Mouse (Mus musculus): Measurements from ENCODE around the gene Senp3. TPM values are rescaled to one million over a fixed set of nuclear protein-coding genes. Genes with fewer than 3 reads are reported as not detected.
"Not testable (repeated sequence)": the region's sequence is repeated elsewhere in the genome, so short reads cannot be mapped to it uniquely, and the experiment has no call there.

The Senp3 gene
- polyA plus RNA-seq, 1 experiment, result not detected

GRCm38 (mm10) chr11:69707873-69708381 lies 26.0 kb upstream of the Senp3 start:
- Histone ChIP-seq H3K4me1 (ENCODE audit: control insufficient read depth, insufficient read depth, low read length) (peaks cover 6% of the 10 kb centered on the region), H3K4me3 (ENCODE audit: insufficient read depth, low read depth, low read length) (no peak overlapping the region), H3K27ac (ENCODE audit: insufficient read depth, low read depth, low read length) (no peak overlapping the region)
- TF ChIP-seq CTCF (IDR thresholded peaks at IDR 0.05; ENCODE audit: insufficient read depth, low read depth, low read length) (no peak), POLR2A (IDR thresholded peaks at IDR 0.05; ENCODE audit: insufficient read depth, low read depth, low read length) (no peak)
- WGBS, result 93% methylated on average over 4 of the region's 4 CpGs

- Histone ChIP-seq H3K27ac (ENCODE audit: insufficient read depth, low read depth, low read length) (no peak overlapping the region), H3K4me3 (ENCODE audit: insufficient read depth, low read depth, low read length) (no peak overlapping the region), H3K4me1 (ENCODE audit: control insufficient read depth, insufficient read depth, low read length) (peaks cover 6% of the 10 kb centered on the region)
- TF ChIP-seq POLR2A (IDR thresholded peaks at IDR 0.05; ENCODE audit: insufficient read depth, low read depth, low read length) (no peak), CTCF (IDR thresholded peaks at IDR 0.05; ENCODE audit: insufficient read depth, low read depth, low read length) (no peak)
- WGBS, result 88% methylated on average over 4 of the region's 4 CpGs
These were observed 25.6 kb upstream of the Senp3 start for GRCm38 (mm10) chr11:69707480-69707847.

GRCm38 (mm10) chr11:69706775-69707479 lies 25.0 kb upstream of the Senp3 start:
- H3K27ac ChIP-seq (ENCODE audit: insufficient read depth, low read depth, low read length), result no peak overlapping the region
- no peak for TF ChIP-seq POLR2A (IDR thresholded peaks at IDR 0.05; ENCODE audit: insufficient read depth, low read depth, low read length)
- no peak for TF ChIP-seq CTCF (IDR thresholded peaks at IDR 0.05; ENCODE audit: insufficient read depth, low read depth, low read length)
- no peak overlapping the region for H3K4me3 ChIP-seq (ENCODE audit: insufficient read depth, low read depth, low read length)
- WGBS, result 45% methylated on average over 6 of the region's 6 CpGs
- H3K4me1 ChIP-seq (ENCODE audit: control insufficient read depth, insufficient read depth, low read length), result peaks cover 6% of the 10 kb centered on the region

GRCm38 (mm10) chr11:69704613-69705010 lies 22.7 kb upstream of the Senp3 start:
- Histone ChIP-seq H3K27ac (ENCODE audit: insufficient read depth, low read depth, low read length) (no peak overlapping the region), H3K4me1 (ENCODE audit: control insufficient read depth, insufficient read depth, low read length) (peaks cover 6% of the 10 kb centered on the region), H3K4me3 (ENCODE audit: insufficient read depth, low read depth, low read length) (no peak overlapping the region)
- TF ChIP-seq CTCF (IDR thresholded peaks at IDR 0.05; ENCODE audit: insufficient read depth, low read depth, low read length) (no peak), POLR2A (IDR thresholded peaks at IDR 0.05; ENCODE audit: insufficient read depth, low read depth, low read length) (no peak)
- WGBS, result 49% methylated on average over 2 of the region's 2 CpGs

- peaks cover 6% of the 10 kb centered on the region for H3K4me1 ChIP-seq (ENCODE audit: control insufficient read depth, insufficient read depth, low read length)
- no peak for TF ChIP-seq CTCF (IDR thresholded peaks at IDR 0.05; ENCODE audit: insufficient read depth, low read depth, low read length)
- no peak for TF ChIP-seq POLR2A (IDR thresholded peaks at IDR 0.05; ENCODE audit: insufficient read depth, low read depth, low read length)
- H3K4me3 ChIP-seq (ENCODE audit: insufficient read depth, low read depth, low read length), result no peak overlapping the region
- WGBS, result 71% methylated on average over 8 of the region's 8 CpGs
- no peak overlapping the region for H3K27ac ChIP-seq (ENCODE audit: insufficient read depth, low read depth, low read length)
These were observed 22.1 kb upstream of the Senp3 start for GRCm38 (mm10) chr11:69703814-69704612.

- not testable (repeated sequence) for H3K4me1 ChIP-seq (ENCODE audit: control insufficient read depth, insufficient read depth, low read length); H3K4me3 ChIP-seq (ENCODE audit: insufficient read depth, low read depth, low read length); H3K27ac ChIP-seq (ENCODE audit: insufficient read depth, low read depth, low read length)
- WGBS, result 86% methylated on average over 3 of the region's 3 CpGs
These were observed 21.5 kb upstream of the Senp3 start for GRCm38 (mm10) chr11:69703381-69703780.

GRCm38 (mm10) chr11:69702886-69703285 lies 21.0 kb upstream of the Senp3 start:
- H3K4me1 ChIP-seq (ENCODE audit: control insufficient read depth, insufficient read depth, low read length); H3K27ac ChIP-seq (ENCODE audit: insufficient read depth, low read depth, low read length); H3K4me3 ChIP-seq (ENCODE audit: insufficient read depth, low read depth, low read length): not testable (repeated sequence)
- WGBS, result 96% methylated on average over 10 of the region's 10 CpGs

GRCm38 (mm10) chr11:69699595-69699994 lies 17.7 kb upstream of the Senp3 start:
- peaks cover 12% of the 10 kb centered on the region for H3K4me1 ChIP-seq (ENCODE audit: control insufficient read depth, insufficient read depth, low read length)
- TF ChIP-seq CTCF (IDR thresholded peaks at IDR 0.05; ENCODE audit: insufficient read depth, low read depth, low read length) (no peak), POLR2A (IDR thresholded peaks at IDR 0.05; ENCODE audit: insufficient read depth, low read depth, low read length) (no peak)
- H3K27ac ChIP-seq (ENCODE audit: insufficient read depth, low read depth, low read length), result no peak overlapping the region
- 92% methylated on average over 1 of the region's 1 CpGs for WGBS
- no peak overlapping the region for H3K4me3 ChIP-seq (ENCODE audit: insufficient read depth, low read depth, low read length)

- TF ChIP-seq POLR2A (IDR thresholded peaks at IDR 0.05; ENCODE audit: insufficient read depth, low read depth, low read length), result no peak
- TF ChIP-seq CTCF (IDR thresholded peaks at IDR 0.05; ENCODE audit: insufficient read depth, low read depth, low read length), result no peak
- WGBS, result 72% methylated on average over 5 of the region's 5 CpGs
- no peak overlapping the region for H3K27ac ChIP-seq (ENCODE audit: insufficient read depth, low read depth, low read length)
These were observed 16.7 kb upstream of the Senp3 start for GRCm38 (mm10) chr11:69698574-69698973.

More at GRCm38 (mm10) chr11:69698574-69698973, 16.7 kb upstream of the Senp3 start:
- Histone ChIP-seq H3K4me1 (ENCODE audit: control insufficient read depth, insufficient read depth, low read length) (peaks cover 12% of the 10 kb centered on the region), H3K4me3 (ENCODE audit: insufficient read depth, low read depth, low read length) (no peak overlapping the region)
